Mouse (Mus musculus): ENCODE results near the gene Surf1. TPM values are rescaled to one million over a fixed set of nuclear protein-coding genes. Genes with fewer than 3 reads are reported as not detected.

Surf1 gene
- 33.3 and 33.8 TPM in 2 replicates for polyA plus RNA-seq (2015; fragmentation: Nextera tagmentation; extraction: Ambion mirVana)

DNA sequence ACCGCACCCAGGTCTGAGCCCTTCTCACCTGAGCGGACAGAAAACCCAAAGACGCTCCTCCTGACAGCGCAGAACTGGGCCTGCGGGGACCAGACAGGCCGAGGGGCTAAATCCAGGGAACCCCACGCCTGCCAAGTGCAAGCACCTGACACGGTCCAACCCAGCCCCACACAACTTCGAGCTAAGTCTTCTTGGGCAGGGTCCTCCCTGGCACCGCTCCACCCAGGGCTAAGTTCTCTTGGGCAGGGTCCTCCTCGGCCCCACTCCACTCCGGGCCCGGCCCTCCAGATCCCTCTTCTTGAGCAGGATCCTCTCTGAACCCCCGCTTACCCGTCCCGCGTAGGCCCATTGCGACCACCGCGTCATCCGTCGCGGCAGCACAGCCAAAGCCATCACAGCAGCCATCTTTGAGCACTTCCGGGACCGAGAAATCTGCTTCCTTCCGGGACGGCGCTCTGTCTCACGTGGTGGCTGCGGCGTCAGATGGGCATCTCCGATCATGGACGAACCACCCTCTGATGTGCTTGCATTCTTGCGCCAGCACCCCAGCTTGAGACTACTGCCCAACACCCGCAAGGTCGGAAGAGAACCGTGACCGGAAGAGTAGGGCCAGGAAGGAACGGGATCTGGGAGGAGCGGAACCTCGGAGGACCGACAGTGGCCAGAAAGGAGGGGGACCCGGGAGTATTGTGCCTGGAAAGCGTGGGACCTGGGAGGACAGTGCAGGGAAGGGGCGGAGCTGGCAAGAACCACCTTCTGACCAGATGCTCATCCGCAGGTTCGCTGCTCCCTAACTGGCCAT is at the start of gene Surf1, which contains the start of gene Surf2:
Surf1 (minus strand) TSS at position 604 of the 802 bp plus-strand sequence.
Surf2 (plus strand) TSS at position 441 of the 802 bp plus-strand sequence.
- Histone ChIP-seq H3K27ac (replicated peaks) (peak within 1 kb of the TSS; percentile 82), H3K9me3 (replicated peaks) (no peaks in the 10 kb centered on the region), H3K27me3 (no peaks in the 10 kb centered on the region), H3K9ac (peak within 1 kb of the TSS; percentile 74), H3K4me3 (replicated peaks) (peak within 1 kb of the TSS; percentile 81), H3K4me1 (replicated peaks) (peaks cover 67% of the 10 kb centered on the region), H3K4me2 (peak within 1 kb of the TSS; percentile 97), H3K36me3 (replicated peaks) (peaks cover 68% of the 10 kb centered on the region)
- ATAC-seq (ENCODE audit: insufficient read depth), result peak; percentile 71
- WGBS (ENCODE audit: insufficient replicate concordance), result 3% methylated on average over 47 of the region's 47 CpGs

DNA sequence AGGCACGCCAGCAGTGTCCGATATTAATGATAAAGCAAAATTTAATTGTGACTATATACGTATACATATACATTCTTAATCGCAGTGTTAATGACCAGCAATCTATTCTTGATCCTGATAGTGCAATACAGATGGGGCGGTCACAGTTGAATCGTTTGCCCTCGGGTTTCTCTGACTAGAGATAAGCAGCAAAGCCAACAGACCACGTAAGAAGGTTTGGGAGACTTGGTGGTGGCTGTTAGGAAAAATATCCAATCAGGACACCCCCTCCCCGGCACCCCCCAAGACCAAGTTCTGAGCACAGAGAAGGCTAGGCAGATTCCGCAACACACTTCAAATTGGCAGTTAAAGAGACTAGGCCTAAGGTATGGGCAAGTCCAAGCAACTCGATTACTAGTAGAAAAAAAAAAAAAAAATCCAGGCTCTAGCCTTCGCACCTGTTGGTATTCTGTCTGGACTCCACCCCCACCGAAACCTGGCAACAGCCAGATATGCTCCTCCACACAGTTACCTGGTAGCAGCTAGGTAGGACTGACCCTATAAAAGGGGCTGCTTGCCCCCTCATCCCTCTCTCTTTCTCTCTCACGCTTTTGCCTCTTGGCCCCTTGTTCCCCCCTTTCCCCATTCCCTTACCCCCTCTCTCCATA is 48.5 kb upstream of the Surf1 start:
- Histone ChIP-seq H3K4me1 (replicated peaks) (peaks cover 31% of the 10 kb centered on the region), H3K27me3 (no peaks in the 10 kb centered on the region), H3K4me3 (replicated peaks) (peak overlapping the region; percentile 83), H3K9me3 (replicated peaks) (no peaks in the 10 kb centered on the region), H3K9ac (peak overlapping the region; percentile 82), H3K27ac (replicated peaks) (peak overlapping the region; percentile 96), H3K4me2 (peak overlapping the region; percentile 82), H3K36me3 (replicated peaks) (peaks cover 22% of the 10 kb centered on the region)
- WGBS (ENCODE audit: insufficient replicate concordance), result 15% methylated on average over 14 of the region's 14 CpGs
- ATAC-seq (ENCODE audit: insufficient read depth), result peak; percentile 19

DNA sequence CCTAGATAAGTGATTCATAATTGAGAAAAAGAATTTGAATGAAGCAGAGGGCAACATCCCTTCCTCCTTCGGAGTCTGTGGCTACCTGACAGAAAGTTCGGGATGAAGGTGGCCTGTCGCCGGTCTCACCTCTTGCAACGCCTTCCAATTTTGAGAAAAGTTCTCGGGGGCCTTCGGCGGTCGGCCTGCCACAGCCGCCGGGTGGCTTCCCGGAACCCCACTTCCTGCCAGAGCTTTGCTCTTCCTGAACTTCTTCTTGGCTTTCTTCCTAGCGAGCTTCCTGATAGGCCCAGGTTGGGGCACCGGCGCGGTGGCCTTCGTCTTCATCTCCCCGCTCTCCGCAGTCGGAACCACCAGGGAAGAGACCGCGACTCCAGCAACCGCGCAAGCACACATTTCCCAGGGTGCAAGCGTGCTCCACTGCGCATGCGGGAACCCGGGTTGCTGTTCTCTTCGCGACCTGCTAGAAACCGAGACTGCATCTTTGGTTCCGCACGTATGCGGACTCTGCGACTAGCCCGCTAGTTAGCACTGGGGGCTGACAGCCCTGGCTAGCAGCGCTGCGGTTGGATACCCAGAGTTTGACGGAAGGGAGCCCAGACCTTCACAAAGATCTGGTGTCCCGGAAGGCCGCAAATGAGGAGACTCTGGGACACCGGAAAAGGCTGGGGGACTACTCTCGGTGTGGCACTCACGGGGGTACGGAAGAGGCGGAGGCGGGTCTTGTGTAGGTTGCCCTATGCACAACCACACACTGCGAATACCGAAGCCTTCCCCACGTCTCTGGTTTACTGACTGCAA is 47.8 kb upstream of the Surf1 start, which contains the start of gene Rexo4:
Rexo4 (minus strand) TSS at position 464 of the 801 bp plus-strand sequence.
- Histone ChIP-seq H3K36me3 (replicated peaks) (peaks cover 26% of the 10 kb centered on the region), H3K9ac (peak within 1 kb of the TSS; percentile 82), H3K4me2 (peak within 1 kb of the TSS; percentile 82), H3K27ac (replicated peaks) (peak within 1 kb of the TSS; percentile 96), H3K4me1 (replicated peaks) (peaks cover 31% of the 10 kb centered on the region), H3K9me3 (replicated peaks) (no peaks in the 10 kb centered on the region), H3K4me3 (replicated peaks) (peak within 1 kb of the TSS; percentile 83), H3K27me3 (no peaks in the 10 kb centered on the region)
- under 1% methylated on average over 50 of the region's 50 CpGs for WGBS (ENCODE audit: insufficient replicate concordance)
- peak; percentile 93 for ATAC-seq (ENCODE audit: insufficient read depth)

- no peak for ATAC-seq (ENCODE audit: insufficient read depth)
- no peak overlapping the region for H3K27ac ChIP-seq (replicated peaks)
- 68% methylated on average over 4 of the region's 4 CpGs for whole genome bisulfite sequencing (ENCODE audit: insufficient replicate concordance)
- peaks cover 35% of the 10 kb centered on the region for H3K4me1 ChIP-seq (replicated peaks)
- H3K36me3 ChIP-seq (replicated peaks), result peaks cover 59% of the 10 kb centered on the region
- H3K27me3 ChIP-seq, result no peaks in the 10 kb centered on the region
- no peaks in the 10 kb centered on the region for H3K9me3 ChIP-seq (replicated peaks)
- no peak overlapping the region for H3K4me2 ChIP-seq
- no peak overlapping the region for H3K9ac ChIP-seq
- no peak overlapping the region for H3K4me3 ChIP-seq (replicated peaks)
These were observed 44.4 kb upstream of the Surf1 start for GRCm38 (mm10) chr2:26960756-26961155.

GRCm38 (mm10) chr2:26957488-26957859 is 41.1 kb upstream of the Surf1 start:
- no peak overlapping the region for H3K4me3 ChIP-seq (replicated peaks)
- H3K36me3 ChIP-seq (replicated peaks), result peaks cover 91% of the 10 kb centered on the region
- H3K9me3 ChIP-seq (replicated peaks), result no peaks in the 10 kb centered on the region
- H3K27me3 ChIP-seq, result no peaks in the 10 kb centered on the region
- no peak overlapping the region for H3K4me2 ChIP-seq
- H3K9ac ChIP-seq, result no peak overlapping the region
- peaks cover 15% of the 10 kb centered on the region for H3K4me1 ChIP-seq (replicated peaks)
- WGBS (ENCODE audit: insufficient replicate concordance), result 77% methylated on average over 2 of the region's 2 CpGs
- peak; percentile 40 for ATAC-seq (ENCODE audit: insufficient read depth)
- H3K27ac ChIP-seq (replicated peaks), result peak overlapping the region; percentile 45

DNA sequence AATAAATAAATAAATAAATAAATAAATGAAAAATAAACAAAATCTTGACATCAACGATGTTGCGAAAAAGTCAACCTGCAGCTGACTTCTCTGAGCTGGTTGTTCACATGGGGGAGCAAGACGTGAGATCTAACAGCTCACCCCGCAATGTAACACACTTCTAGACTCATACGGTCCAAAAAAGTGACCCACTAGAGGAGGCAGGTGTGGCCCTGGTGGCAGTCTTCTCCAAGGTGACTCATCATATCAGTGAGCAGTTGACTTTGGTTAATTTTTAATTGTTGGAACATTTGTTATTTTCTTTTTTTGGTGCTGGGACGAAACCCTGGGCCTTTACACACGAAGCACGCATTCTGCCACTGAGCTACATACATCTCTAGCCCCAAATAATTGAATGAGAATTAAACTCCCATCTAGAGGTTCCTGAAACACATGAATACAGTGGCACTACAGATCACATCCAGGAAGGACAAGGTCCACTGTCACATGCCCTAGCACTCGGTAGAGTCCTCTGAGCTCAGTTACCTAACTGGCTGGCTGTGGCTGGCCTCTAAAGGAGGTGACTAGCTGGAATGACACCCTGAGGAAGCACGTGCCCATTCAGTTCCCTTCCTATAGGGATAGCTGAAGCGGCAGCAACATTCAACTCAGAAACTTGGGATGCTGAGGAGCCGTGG is 40.6 kb upstream of the Surf1 start:
- Histone ChIP-seq H3K27ac (replicated peaks) (peak overlapping the region; percentile 45), H3K9me3 (replicated peaks) (no peaks in the 10 kb centered on the region), H3K36me3 (replicated peaks) (peaks cover 92% of the 10 kb centered on the region), H3K4me1 (replicated peaks) (peaks cover 10% of the 10 kb centered on the region), H3K27me3 (no peaks in the 10 kb centered on the region), H3K4me2 (no peak overlapping the region), H3K9ac (no peak overlapping the region), H3K4me3 (replicated peaks) (no peak overlapping the region)
- WGBS (ENCODE audit: insufficient replicate concordance), result 76% methylated on average over 12 of the region's 12 CpGs
- ATAC-seq (ENCODE audit: insufficient read depth), result peak; percentile 72

- no peak overlapping the region for H3K9ac ChIP-seq
- H3K4me2 ChIP-seq, result no peak overlapping the region
- no peaks in the 10 kb centered on the region for H3K27me3 ChIP-seq
- H3K4me1 ChIP-seq (replicated peaks), result peaks cover 4% of the 10 kb centered on the region; the same call in 1 of the 2 replicates
- 76% methylated on average over 2 of the region's 2 CpGs for WGBS (ENCODE audit: insufficient replicate concordance)
- H3K9me3 ChIP-seq (replicated peaks), result no peaks in the 10 kb centered on the region
- peaks cover 85% of the 10 kb centered on the region for H3K36me3 ChIP-seq (replicated peaks)
- no peak overlapping the region for H3K27ac ChIP-seq (replicated peaks)
- ATAC-seq (ENCODE audit: insufficient read depth), result no peak
- H3K4me3 ChIP-seq (replicated peaks), result no peak overlapping the region
These were observed 38.5 kb upstream of the Surf1 start for GRCm38 (mm10) chr2:26954735-26955395.

DNA sequence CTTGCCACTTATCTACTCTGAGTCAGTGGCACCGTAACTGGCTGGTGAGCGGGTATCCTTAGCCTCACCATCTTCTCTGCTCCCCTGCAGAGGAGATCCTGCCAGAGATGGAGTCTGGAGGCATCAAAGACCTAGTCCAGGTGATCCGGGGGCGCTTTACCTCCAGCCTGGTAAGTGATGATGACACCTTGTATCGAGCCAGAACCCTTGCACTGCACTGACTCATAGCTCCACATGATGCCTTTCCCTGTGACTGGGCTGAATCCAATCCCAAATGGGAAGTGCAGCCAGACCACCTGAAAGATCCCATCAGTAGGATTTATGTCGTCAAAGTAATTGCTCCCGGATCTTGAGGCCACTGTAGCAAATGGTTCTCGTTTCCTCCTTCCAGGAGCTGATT is 36.5 kb upstream of the Surf1 start:
- H3K4me3 ChIP-seq (replicated peaks), result no peak overlapping the region
- no peaks in the 10 kb centered on the region for H3K27me3 ChIP-seq
- H3K4me1 ChIP-seq (replicated peaks), result peaks cover 2% of the 10 kb centered on the region; the same call in 1 of the 2 replicates
- no peak overlapping the region for H3K4me2 ChIP-seq
- H3K9me3 ChIP-seq (replicated peaks), result no peaks in the 10 kb centered on the region
- H3K27ac ChIP-seq (replicated peaks), result no peak overlapping the region
- no peak overlapping the region for H3K9ac ChIP-seq
- WGBS (ENCODE audit: insufficient replicate concordance), result 81% methylated on average over 8 of the region's 8 CpGs
- H3K36me3 ChIP-seq (replicated peaks), result peaks cover 73% of the 10 kb centered on the region
- ATAC-seq (ENCODE audit: insufficient read depth), result no peak

- WGBS (ENCODE audit: insufficient replicate concordance), result 69% methylated on average over 4 of the region's 4 CpGs
- Histone ChIP-seq H3K4me1 (replicated peaks) (no peaks in the 10 kb centered on the region; the same call in 1 of the 2 replicates), H3K4me3 (replicated peaks) (no peak overlapping the region), H3K9ac (no peak overlapping the region), H3K27ac (replicated peaks) (no peak overlapping the region), H3K36me3 (replicated peaks) (peaks cover 67% of the 10 kb centered on the region), H3K4me2 (no peak overlapping the region), H3K9me3 (replicated peaks) (no peaks in the 10 kb centered on the region), H3K27me3 (no peaks in the 10 kb centered on the region)
- no peak for ATAC-seq (ENCODE audit: insufficient read depth)
These were observed 35.9 kb upstream of the Surf1 start for GRCm38 (mm10) chr2:26952193-26952592.

DNA sequence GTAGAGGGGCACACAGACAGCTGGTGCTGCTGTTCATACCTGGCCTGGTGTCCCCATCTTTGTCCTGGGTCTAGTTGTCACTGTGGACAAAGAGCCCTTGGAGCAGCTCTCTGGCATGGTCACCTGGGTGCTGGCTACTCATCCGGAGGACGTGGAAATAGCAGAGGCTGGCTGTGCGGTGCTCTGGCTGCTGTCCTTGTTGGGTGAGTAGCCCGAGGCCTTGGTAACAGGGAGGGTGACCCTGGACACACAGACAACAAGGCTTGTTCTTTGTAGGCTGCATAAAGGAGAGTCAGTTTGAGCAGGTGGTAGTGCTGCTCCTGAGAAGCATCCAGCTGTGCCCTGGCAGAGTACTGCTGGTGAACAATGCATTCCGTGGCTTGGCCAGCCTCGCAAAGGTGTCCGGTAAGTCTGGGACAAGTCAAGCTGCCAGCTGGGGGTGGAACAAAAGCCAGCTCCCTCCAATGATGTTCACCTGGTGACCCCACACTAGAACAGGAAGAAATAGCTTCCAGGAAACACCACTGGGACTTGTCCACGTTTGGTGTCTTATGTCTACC is 35.1 kb upstream of the Surf1 start:
- 83% methylated on average over 8 of the region's 8 CpGs for WGBS (ENCODE audit: insufficient replicate concordance)
- Histone ChIP-seq H3K9me3 (replicated peaks) (no peaks in the 10 kb centered on the region), H3K36me3 (replicated peaks) (peaks cover 59% of the 10 kb centered on the region), H3K4me3 (replicated peaks) (no peak overlapping the region), H3K27ac (replicated peaks) (no peak overlapping the region), H3K4me2 (no peak overlapping the region), H3K9ac (no peak overlapping the region), H3K27me3 (no peaks in the 10 kb centered on the region), H3K4me1 (replicated peaks) (no peaks in the 10 kb centered on the region; the same call in 1 of the 2 replicates)
- ATAC-seq (ENCODE audit: insufficient read depth), result no peak

Data from liver, embryonic 15.5 days (tissue).